Mouse (Mus musculus) bone marrow macrophage, adult 2 months (primary cell): ENCODE results near the gene Klk1b5.

Source experiments
- CTCF ChIP-seq: IDR thresholded peaks from 2 replicates; pipeline ENCODE4 v1.5.1; 2012; ENCODE audit warnings: low read depth, mild to moderate bottlenecking, low read length, moderate library complexity
- POLR2A ChIP-seq: IDR thresholded peaks from 2 replicates; pipeline ENCODE4 v1.6.1; 2012; ENCODE audit warnings: mild to moderate bottlenecking, low read depth, low read length, borderline replicate concordance

- TF ChIP-seq CTCF = no peak
- TF ChIP-seq POLR2A = no peak
Measured at GRCm38 (mm10) chr7:44239913-44240312, 24.2 kb downstream of the Klk1b5 start.
